Mouse (Mus musculus) retina, postnatal 1 day (tissue): ENCODE measurements around the gene Olfr1475.
"Not testable (repeated sequence)": the region's sequence is repeated elsewhere in the genome, so short reads cannot be mapped to it uniquely, and the experiment has no call there.

ENCODE experiments used
- DNase-seq: peaks from one replicate; pipeline ENCODE4 v3.0.0-alpha.2; 2012

Gene Olfr1475

DNA sequence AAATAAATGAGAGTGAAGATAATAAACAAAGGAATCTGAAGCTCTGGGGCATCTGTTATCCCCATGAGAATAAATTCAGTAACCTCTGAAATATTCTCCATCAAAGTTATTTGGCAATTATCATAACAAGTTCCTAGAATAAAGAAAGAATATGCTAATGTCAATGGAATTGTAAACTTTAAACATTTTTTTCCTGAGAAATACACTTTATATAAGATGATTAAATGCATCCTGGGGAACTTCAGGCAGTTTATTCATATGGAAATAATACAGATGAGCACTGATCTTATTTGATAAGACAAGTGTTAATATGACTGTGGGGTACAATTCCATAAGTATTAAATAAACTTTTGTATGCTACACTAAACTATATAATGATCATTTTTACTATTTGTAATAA is at the start of gene Olfr1475:
Gene Olfr1475, minus strand, starts transcription at position 101 of the 400 bp plus-strand sequence.
- no peak for DNase-seq

GRCm38 (mm10) chr19:13527613-13528012 is 47.6 kb upstream of the Olfr1475 start, which contains the start of gene Olfr1480:
Olfr1480 (plus strand) TSS chr19:13527913.
- no peak for DNase-seq

DNA sequence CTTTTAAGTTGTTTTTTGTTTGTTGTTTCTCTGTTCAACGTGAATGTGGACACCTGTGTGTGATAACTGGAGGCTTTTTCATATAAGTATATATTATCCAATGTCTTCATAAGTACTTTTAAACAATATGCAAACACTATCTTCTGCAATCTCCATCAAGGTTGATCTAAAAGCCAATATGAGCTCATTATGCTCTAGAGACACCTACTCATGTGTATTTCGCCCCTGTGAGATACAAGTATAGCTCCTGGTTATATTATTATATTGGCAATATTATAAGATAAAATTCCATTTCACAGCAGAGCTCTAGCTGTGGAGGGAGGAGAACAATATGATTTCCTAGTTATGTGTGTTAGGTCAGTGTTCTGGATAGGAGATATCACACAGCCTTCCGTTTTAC is 20.2 kb upstream of the Olfr1475 start, which contains the start of gene Olfr1477:
Gene Olfr1477, plus strand, starts transcription at position 301 of the 400 bp plus-strand sequence.
- no peak for DNase-seq

- not testable (repeated sequence) for DNase-seq
Observed at GRCm38 (mm10) chr19:13469265-13469664, 10.7 kb downstream of the Olfr1475 start, which contains the start of gene Olfr1474. Olfr1474 (plus strand) TSS chr19:13469565.

- DNase-seq: no peak
Observed at GRCm38 (mm10) chr19:13455986-13456385, 24.0 kb downstream of the Olfr1475 start, which contains the start of gene Olfr1472. Olfr1472 (minus strand) TSS chr19:13456086.

GRCm38 (mm10) chr19:13443109-13443508 is 36.9 kb downstream of the Olfr1475 start, which contains the start of gene Olfr1471:
Olfr1471 (plus strand) TSS chr19:13443409.
- DNase-seq: not testable (repeated sequence)
